Mouse (Mus musculus) right cerebral cortex, postnatal 36 days (tissue): Measurements from ENCODE around the gene Plk3.

Source experiments
- DNase-seq, 2 experiments: peaks; one replicate each; pipeline ENCODE4 v3.0.0; 2022; ENCODE audit warnings: low spot score in 2 of 2, mixed read lengths in 1 of 2

Gene Plk3

GRCm38 (mm10) chr4:117119636-117120035 lies 14.1 kb downstream of the Plk3 start:
- DNase-seq = no peak

GRCm38 (mm10) chr4:117117931-117118330 lies 15.8 kb downstream of the Plk3 start:
- no peak for DNase-seq

GRCm38 (mm10) chr4:117115592-117115991 lies 18.2 kb downstream of the Plk3 start:
- no peak for DNase-seq

GRCm38 (mm10) chr4:117113237-117113636 lies 20.5 kb downstream of the Plk3 start:
- no peak for DNase-seq

- DNase-seq = no peak
Observed at GRCm38 (mm10) chr4:117110985-117111384, 22.8 kb downstream of the Plk3 start.

GRCm38 (mm10) chr4:117110249-117110648 lies 23.5 kb downstream of the Plk3 start:
- no peak for DNase-seq

- no peak for DNase-seq
Observed at GRCm38 (mm10) chr4:117109330-117109729, 24.4 kb downstream of the Plk3 start.

- no peak for DNase-seq
Observed at GRCm38 (mm10) chr4:117108524-117108849, 25.3 kb downstream of the Plk3 start.

GRCm38 (mm10) chr4:117107813-117108523 lies 25.8 kb downstream of the Plk3 start:
- no peak for DNase-seq

- DNase-seq = no peak
Observed at GRCm38 (mm10) chr4:117105127-117105526, 28.6 kb downstream of the Plk3 start.

- no peak for DNase-seq
Observed at GRCm38 (mm10) chr4:117104672-117105071, 29.1 kb downstream of the Plk3 start.

GRCm38 (mm10) chr4:117101218-117101617 lies 32.5 kb downstream of the Plk3 start:
- DNase-seq = no peak

- DNase-seq = no peak
Observed at GRCm38 (mm10) chr4:117100036-117100435, 33.7 kb downstream of the Plk3 start.

GRCm38 (mm10) chr4:117098764-117099036 lies 35.1 kb downstream of the Plk3 start:
- no peak for DNase-seq

GRCm38 (mm10) chr4:117097969-117098763 lies 35.6 kb downstream of the Plk3 start:
- no peak for DNase-seq

GRCm38 (mm10) chr4:117096666-117097065 lies 37.1 kb downstream of the Plk3 start:
- DNase-seq = no peak

GRCm38 (mm10) chr4:117095551-117096452 lies 38.0 kb downstream of the Plk3 start, which contains the start of gene Ptch2:
Gene Ptch2, plus strand, starts transcription at chr4:117096075.
- peak in 1 of 2 experiments; percentile 29 for DNase-seq

- no peak for DNase-seq
Observed at GRCm38 (mm10) chr4:117094626-117095361, 39.0 kb downstream of the Plk3 start.

GRCm38 (mm10) chr4:117090586-117090985 lies 43.2 kb downstream of the Plk3 start:
- DNase-seq = no peak

GRCm38 (mm10) chr4:117087948-117088640 lies 45.7 kb downstream of the Plk3 start:
- no peak for DNase-seq
